Mouse (Mus musculus) lung, adult 2 months (tissue): ENCODE results near the gene Ranbp17.

Experiments
- CTCF ChIP-seq: fragments of 200-500 bp; IDR thresholded peaks from 2 replicates; pipeline ENCODE4 v1.5.1; 2011; ENCODE audit warnings: mild to moderate bottlenecking, low read length, control low read depth; ENCODE audit not compliant: insufficient read depth
- POLR2A ChIP-seq: fragments of 200-500 bp; IDR thresholded peaks from 2 replicates; pipeline ENCODE4 v1.6.1; 2011; ENCODE audit warnings: low read depth, mild to moderate bottlenecking, control low read depth, low read length, borderline replicate concordance; ENCODE audit errors: extremely low read depth

DNA sequence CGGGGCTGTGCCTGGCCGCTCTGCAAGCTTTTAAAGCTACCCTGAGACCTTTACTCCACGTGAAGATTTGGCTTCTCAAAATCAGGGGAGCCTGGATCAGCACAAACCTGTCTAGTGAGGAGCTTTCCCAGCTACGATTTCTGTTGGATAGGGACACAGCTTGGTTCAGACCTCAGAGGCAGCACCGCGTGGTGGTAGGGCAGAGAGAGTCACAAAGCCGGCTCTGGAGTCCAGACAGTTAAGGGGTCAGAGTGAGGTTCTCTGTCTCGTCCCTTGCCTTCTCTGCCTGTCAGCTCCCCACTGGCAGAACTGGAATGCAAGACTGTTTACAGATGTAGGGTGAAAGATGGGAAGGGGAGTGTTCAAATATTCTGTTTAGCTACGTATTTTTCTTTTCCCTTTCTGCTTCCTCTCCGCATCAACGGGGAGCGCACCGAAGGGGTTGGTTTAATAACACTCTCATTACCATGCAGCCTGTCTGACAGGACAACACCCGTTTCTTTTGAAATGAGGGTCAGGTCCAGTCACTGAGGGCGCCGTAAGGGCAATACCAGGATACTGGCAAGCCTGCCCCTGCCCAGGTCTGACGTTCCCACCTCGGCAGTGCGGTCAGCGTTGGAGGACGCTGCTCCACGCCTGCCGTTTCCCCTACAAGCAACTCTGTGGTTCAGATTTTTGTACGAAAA, 317.0 kb downstream of the Ranbp17 start:
- TF ChIP-seq CTCF: no peak
- no peak for TF ChIP-seq POLR2A
